Mouse (Mus musculus) kidney, embryonic 14.5 days (tissue): ENCODE measurements at regions not wholly inside any gene's neighbourhood (a gene's known extent, or its start where the extent isn't known, plus 50 kb on each side); places are given as distances from the start of the nearest gene placed in this dataset.

Experiments used
- ATAC-seq: fragments of 200-750 bp; cut with Nextera tagmentation; 2 replicates; pipeline ENCODE4 v1.8.0; 2017; ENCODE audit warnings: moderate number of reproducible peaks, mild to moderate bottlenecking, moderate TSS enrichment, moderate library complexity; ENCODE audit not compliant: low FRiP score, low TSS enrichment
- H3K27ac ChIP-seq: fragments of 300-500 bp; sonication (generic); 2 replicates; pipeline ENCODE4 v1.5.1; 2014; ENCODE audit warnings: low read depth, mild to moderate bottlenecking, low read length, moderate library complexity, mixed read lengths
- H3K27me3 ChIP-seq: fragments of 300-500 bp; sonication (generic); 2 replicates; pipeline ENCODE4 v1.6.1; 2014; ENCODE audit warnings: mild to moderate bottlenecking, low read length; ENCODE audit not compliant: control insufficient read depth, insufficient read depth
- H3K36me3 ChIP-seq: fragments of 300-500 bp; sonication (generic); 2 replicates; pipeline ENCODE4 v1.6.1; 2014; ENCODE audit warnings: low read length, mixed read lengths; ENCODE audit not compliant: control insufficient read depth, insufficient read depth
- H3K4me1 ChIP-seq: fragments of 300-500 bp; sonication (generic); 2 replicates; pipeline ENCODE4 v1.6.1; 2014; ENCODE audit warnings: low read length, mixed read lengths; ENCODE audit not compliant: control insufficient read depth, insufficient read depth
- H3K4me2 ChIP-seq: fragments of 300-500 bp; sonication (generic); replicated peaks from 2 replicates; pipeline ENCODE4 v1.6.1; 2014; ENCODE audit warnings: low read depth, mild to moderate bottlenecking, low read length
- H3K4me3 ChIP-seq: fragments of 300-500 bp; sonication (generic); 2 replicates; pipeline ENCODE4 v1.5.1; 2014; ENCODE audit warnings: mild to moderate bottlenecking, low read length
- H3K9ac ChIP-seq: fragments of 300-500 bp; sonication (generic); 2 replicates; pipeline ENCODE4 v1.6.1; 2014; ENCODE audit warnings: low read depth, mild to moderate bottlenecking, low read length, moderate library complexity
- H3K9me3 ChIP-seq: fragments of 300-500 bp; sonication (generic); 2 replicates; pipeline ENCODE4 v1.6.1; 2016; ENCODE audit warnings: low read length; ENCODE audit not compliant: control insufficient read depth
- WGBS: fragments of 180-500 bp; shearing (Covaris S2); extraction: QIAGEN DNeasy Blood & Tissue Kit; methylation state at CpG from one replicate; pipeline ENCODE4 v1.1.7; 2014; 5-methylcytosine and 5-hydroxymethylcytosine counted together

DNA sequence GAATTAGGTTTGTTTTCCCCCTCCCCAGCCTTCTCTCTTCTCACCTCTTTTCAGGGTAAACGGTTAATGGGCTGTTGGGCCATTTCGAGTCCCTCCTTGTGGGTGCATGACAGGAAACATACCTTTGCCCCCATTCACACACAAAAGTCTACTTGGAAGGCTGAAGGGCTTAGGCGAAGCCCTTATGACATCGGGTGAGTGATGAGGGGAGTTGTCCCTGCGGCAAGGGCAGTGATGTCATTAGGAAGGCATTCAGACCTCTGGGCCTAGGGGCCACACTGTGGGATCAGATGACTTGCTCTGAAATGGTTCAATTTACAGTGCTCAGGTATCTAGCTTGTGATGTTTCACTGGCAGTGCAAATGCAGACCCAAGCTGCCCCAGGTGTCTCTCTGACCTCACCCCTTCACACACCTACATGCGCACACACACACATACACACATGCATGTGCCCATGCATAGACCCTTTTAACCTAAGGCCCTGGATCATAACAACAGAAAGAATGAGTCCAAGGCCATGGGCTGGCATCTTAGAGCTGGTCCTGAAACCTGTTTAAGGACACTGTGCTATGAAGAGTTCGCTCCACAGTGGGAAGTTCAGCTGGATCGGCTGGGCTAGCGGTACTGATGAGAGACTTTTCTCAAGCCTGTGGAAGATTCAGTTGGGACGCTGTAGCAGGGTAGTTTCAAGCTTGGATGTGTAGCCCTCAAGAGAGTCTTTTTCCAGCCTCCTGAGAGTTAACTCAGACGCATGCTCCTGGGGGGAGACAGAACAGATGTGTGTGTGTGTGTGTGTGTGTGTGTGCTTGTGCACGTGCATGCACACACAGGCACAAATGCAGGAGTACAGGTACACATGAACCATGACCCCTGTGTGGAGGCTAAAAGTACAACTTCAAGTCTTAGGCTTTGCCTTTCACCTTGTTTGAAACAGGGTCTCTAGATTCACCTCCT, 298.8 kb downstream of the 1500009L16Rik start:
- Histone ChIP-seq H3K36me3 (no peaks in the 10 kb centered on the region), H3K9me3 (no peaks in the 10 kb centered on the region), H3K27me3 (no peaks in the 10 kb centered on the region), H3K9ac (no peak overlapping the region), H3K27ac (no peak overlapping the region), H3K4me2 (no peak overlapping the region), H3K4me3 (no peak overlapping the region), H3K4me1 (no peaks in the 10 kb centered on the region)
- ATAC-seq: no peak; the same call in 1 of the 2 replicates
- WGBS: 58% methylated on average over 12 of the region's 12 CpGs

- Histone ChIP-seq H3K4me3 (no peak overlapping the region), H3K9ac (no peak overlapping the region), H3K9me3 (no peaks in the 10 kb centered on the region), H3K27ac (no peak overlapping the region), H3K27me3 (no peaks in the 10 kb centered on the region), H3K4me1 (no peaks in the 10 kb centered on the region), H3K36me3 (no peaks in the 10 kb centered on the region), H3K4me2 (no peak overlapping the region)
- 77% methylated on average over 4 of the region's 4 CpGs for WGBS
- ATAC-seq: no peak
These were observed 301.6 kb downstream of the 1500009L16Rik start for GRCm38 (mm10) chr10:84024294-84024693.

- H3K27ac ChIP-seq: no peak overlapping the region
- H3K9ac ChIP-seq: no peak overlapping the region
- H3K27me3 ChIP-seq: no peaks in the 10 kb centered on the region
- 67% methylated on average over 8 of the region's 8 CpGs for WGBS
- H3K4me2 ChIP-seq: no peak overlapping the region
- no peaks in the 10 kb centered on the region for H3K36me3 ChIP-seq
- no peaks in the 10 kb centered on the region for H3K9me3 ChIP-seq
- no peaks in the 10 kb centered on the region for H3K4me1 ChIP-seq
- H3K4me3 ChIP-seq: no peak overlapping the region
- no peak for ATAC-seq
These were observed 302.2 kb downstream of the 1500009L16Rik start for GRCm38 (mm10) chr10:84024901-84025300.

DNA sequence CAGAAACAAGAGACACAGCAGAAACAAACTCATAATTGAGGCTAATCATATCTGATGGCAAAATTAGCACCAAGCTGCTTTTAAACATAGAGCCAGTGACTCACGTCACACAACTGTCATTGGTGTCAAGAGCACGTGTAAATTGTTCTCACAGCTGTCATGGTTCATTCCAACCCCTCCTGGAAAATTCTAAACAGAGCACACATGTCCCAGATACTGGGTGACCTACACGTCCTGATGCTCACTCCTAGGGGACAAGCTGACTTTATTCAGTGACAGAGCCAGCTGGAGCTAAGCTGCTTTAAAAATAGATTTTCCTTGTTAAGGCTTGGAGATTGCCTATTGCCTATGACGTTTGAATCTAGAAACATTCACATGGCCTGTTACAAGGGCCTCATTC, 304.1 kb downstream of the 1500009L16Rik start:
- Histone ChIP-seq H3K36me3 (no peaks in the 10 kb centered on the region), H3K4me1 (no peaks in the 10 kb centered on the region), H3K27ac (no peak overlapping the region), H3K9me3 (no peaks in the 10 kb centered on the region), H3K27me3 (no peaks in the 10 kb centered on the region), H3K4me3 (no peak overlapping the region), H3K9ac (no peak overlapping the region), H3K4me2 (no peak overlapping the region)
- ATAC-seq: no peak
- WGBS: 76% methylated on average over 4 of the region's 4 CpGs

- Histone ChIP-seq H3K9me3 (no peaks in the 10 kb centered on the region), H3K4me2 (no peak overlapping the region), H3K27ac (no peak overlapping the region), H3K4me3 (no peak overlapping the region), H3K27me3 (no peaks in the 10 kb centered on the region), H3K4me1 (no peaks in the 10 kb centered on the region), H3K9ac (no peak overlapping the region), H3K36me3 (no peaks in the 10 kb centered on the region)
- no peak for ATAC-seq
- 65% methylated on average over 11 of the region's 11 CpGs for WGBS
These were observed 313.6 kb downstream of the 1500009L16Rik start for GRCm38 (mm10) chr10:84036131-84036877.

GRCm38 (mm10) chr10:84048706-84049105, 326.0 kb downstream of the 1500009L16Rik start:
- Histone ChIP-seq H3K4me2 (no peak overlapping the region), H3K27me3 (no peaks in the 10 kb centered on the region), H3K9ac (no peak overlapping the region), H3K36me3 (no peaks in the 10 kb centered on the region), H3K27ac (no peak overlapping the region), H3K4me1 (no peaks in the 10 kb centered on the region), H3K9me3 (no peaks in the 10 kb centered on the region), H3K4me3 (no peak overlapping the region)
- 91% methylated on average over 5 of the region's 5 CpGs for WGBS
- no peak for ATAC-seq

DNA sequence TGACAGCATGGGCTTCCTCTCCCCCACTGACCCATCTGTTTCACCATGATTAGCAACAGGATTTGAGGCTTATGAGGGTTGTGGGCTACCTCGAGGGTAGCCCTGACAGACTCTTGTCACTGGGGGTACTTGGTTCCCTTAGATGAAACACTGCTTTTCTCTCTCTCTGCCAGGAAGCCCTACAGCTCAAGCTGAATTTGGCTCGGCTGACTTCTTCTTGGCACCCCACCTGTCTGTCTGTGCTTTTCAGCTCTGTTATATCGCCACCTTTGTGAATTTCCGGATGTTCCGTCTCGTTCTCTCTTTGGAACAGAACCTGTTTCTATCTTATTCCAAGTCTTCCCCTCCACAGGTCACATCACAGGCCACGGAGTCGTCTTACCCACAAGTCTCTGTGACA, 330.0 kb downstream of the 1500009L16Rik start:
- no peak overlapping the region for H3K4me2 ChIP-seq
- H3K4me3 ChIP-seq: no peak overlapping the region
- no peaks in the 10 kb centered on the region for H3K36me3 ChIP-seq
- no peaks in the 10 kb centered on the region for H3K9me3 ChIP-seq
- H3K27me3 ChIP-seq: no peaks in the 10 kb centered on the region
- no peak overlapping the region for H3K27ac ChIP-seq
- 0 out of 2 replicates have a peak, but pooled peaks cover 4% of the 10 kb centered on the region for H3K4me1 ChIP-seq
- WGBS: 88% methylated on average over 8 of the region's 8 CpGs
- no peak for ATAC-seq
- no peak overlapping the region for H3K9ac ChIP-seq

GRCm38 (mm10) chr10:84054551-84055336, 332.1 kb downstream of the 1500009L16Rik start:
- H3K9me3 ChIP-seq: no peaks in the 10 kb centered on the region
- WGBS: 45% methylated on average over 6 of the region's 6 CpGs
- H3K4me3 ChIP-seq: no peak overlapping the region
- ATAC-seq: no peak
- no peak overlapping the region for H3K9ac ChIP-seq
- no peaks in the 10 kb centered on the region for H3K27me3 ChIP-seq
- H3K27ac ChIP-seq: no peak overlapping the region
- H3K4me1 ChIP-seq: 0 out of 2 replicates have a peak, but pooled peaks cover 4% of the 10 kb centered on the region
- no peak overlapping the region for H3K4me2 ChIP-seq
- no peaks in the 10 kb centered on the region for H3K36me3 ChIP-seq
